Mouse (Mus musculus) MEL (cell line): ENCODE measurements around the gene Dydc2. TPM values are rescaled to one million over a fixed set of nuclear protein-coding genes. Genes with fewer than 3 reads are reported as not detected.

ENCODE experiments used
- DNase-seq: peaks from one replicate; pipeline ENCODE4 v3.0.0; 2011; ENCODE audit warnings: low read depth, low spot score
- H3K27ac ChIP-seq: 2 replicates; pipeline ENCODE4 v1.5.1; 2012; ENCODE audit warnings: low read depth, mild to moderate bottlenecking, control low read depth, low read length, moderate library complexity; ENCODE audit not compliant: control insufficient read depth
- H3K27me3 ChIP-seq, 2 experiments: fragments of 150-350 bp in 1 of 2; sonication (generic) in 1 of 2; 2 replicates each; pipeline ENCODE4 v1.6.1; 2012; ENCODE audit warnings: low read length in 2 of 2, mild to moderate bottlenecking in 2 of 2, improper control_type of control experiment in 1 of 2, moderate library complexity in 1 of 2; ENCODE audit not compliant: insufficient read depth in 2 of 2, control insufficient read depth in 1 of 2
- H3K36me3 ChIP-seq, 2 experiments: 2 replicates each; pipeline ENCODE4 v1.6.1; 2012 to 2014; ENCODE audit warnings: low read length in 2 of 2, improper control_type of control experiment in 1 of 2, inconsistent platforms in 1 of 2, mild to moderate bottlenecking in 1 of 2; ENCODE audit not compliant: insufficient read depth in 2 of 2, control insufficient read depth in 1 of 2
- H3K4me1 ChIP-seq, 2 experiments: fragments of 150-350 bp in 1 of 2; sonication (generic) in 1 of 2; 2 replicates each; pipeline ENCODE4 v1.6.1; 2012; ENCODE audit warnings: low read length in 2 of 2, improper control_type of control experiment in 1 of 2, mild to moderate bottlenecking in 1 of 2; ENCODE audit not compliant: insufficient read depth in 2 of 2, control insufficient read depth in 1 of 2
- H3K4me3 ChIP-seq, 2 experiments: fragments of 150-350 bp in 1 of 2; sonication (generic) in 1 of 2; 2 replicates each; pipeline ENCODE4 v1.5.1; 2012; ENCODE audit warnings: low read depth in 2 of 2, low read length in 2 of 2, mild to moderate bottlenecking in 2 of 2, moderate library complexity in 2 of 2, control low read depth in 1 of 2, improper control_type of control experiment in 1 of 2; ENCODE audit not compliant: control insufficient read depth in 1 of 2, insufficient read depth in 1 of 2
- H3K79me2 ChIP-seq: 2 replicates; pipeline ENCODE4 v1.6.1; 2012; ENCODE audit warnings: mild to moderate bottlenecking, low read length, moderate library complexity; ENCODE audit not compliant: control insufficient read depth, poor library complexity, insufficient read depth
- H3K9ac ChIP-seq: 2 replicates; pipeline ENCODE4 v1.6.1; 2012; ENCODE audit warnings: low read depth, mild to moderate bottlenecking, control low read depth, low read length, moderate library complexity; ENCODE audit not compliant: control insufficient read depth, poor library complexity, severe bottlenecking
- H3K9me3 ChIP-seq: fragments of 150-350 bp; sonication (generic); replicated peaks from 2 replicates; pipeline ENCODE4 v1.6.1; 2012; ENCODE audit warnings: mild to moderate bottlenecking, low read length, improper control_type of control experiment, moderate library complexity; ENCODE audit not compliant: insufficient read depth
- BHLHE40 ChIP-seq: IDR thresholded peaks from 2 replicates; pipeline ENCODE4 v1.6.1; 2012; ENCODE audit warnings: low read depth, mild to moderate bottlenecking, inconsistent platforms, low read length, improper control_type of control experiment, borderline replicate concordance
- CTCF ChIP-seq, 3 experiments: IDR thresholded peaks in 2 of 3; conservative IDR thresholded peaks in 1 of 3; 2 replicates each; pipeline ENCODE4 v1.5.1; 2011 to 2012; ENCODE audit warnings: low read length in 3 of 3, low read depth in 2 of 3, mild to moderate bottlenecking in 2 of 3, improper control_type of control experiment in 1 of 3, inconsistent platforms in 1 of 3, mixed read lengths in 1 of 3, moderate library complexity in 1 of 3; ENCODE audit not compliant: control insufficient read depth in 1 of 3, insufficient read depth in 1 of 3, poor library complexity in 1 of 3, severe bottlenecking in 1 of 3
- ELF1 ChIP-seq: IDR thresholded peaks from 2 replicates; pipeline ENCODE4 v1.6.1; 2014; ENCODE audit warnings: low read depth, mild to moderate bottlenecking, inconsistent platforms, low read length, improper control_type of control experiment, moderate library complexity
- ETS1 ChIP-seq: IDR thresholded peaks from 2 replicates; pipeline ENCODE4 v1.6.1; 2012; ENCODE audit warnings: low read depth, mild to moderate bottlenecking, inconsistent platforms, low read length, improper control_type of control experiment, moderate library complexity
- GABPA ChIP-seq: IDR thresholded peaks from 2 replicates; pipeline ENCODE4 v1.6.1; 2012; ENCODE audit warnings: low read depth, mild to moderate bottlenecking, inconsistent platforms, low read length, improper control_type of control experiment, moderate library complexity
- GATA1 ChIP-seq: IDR thresholded peaks from 2 replicates; pipeline ENCODE4 v1.6.1; 2011; ENCODE audit warnings: low read depth, low read length, improper control_type of control experiment
- HCFC1 ChIP-seq: IDR thresholded peaks from 2 replicates; pipeline ENCODE4 v1.6.1; 2012; ENCODE audit warnings: low read depth, mild to moderate bottlenecking, inconsistent platforms, low read length, improper control_type of control experiment, moderate library complexity
- JUND ChIP-seq: IDR thresholded peaks from 2 replicates; pipeline ENCODE4 v1.6.1; 2011; ENCODE audit warnings: low read depth, mild to moderate bottlenecking, improper control_type of control experiment, low read length
- KAT2A ChIP-seq: conservative IDR thresholded peaks from 2 replicates; pipeline ENCODE4 v1.6.1; 2012; ENCODE audit warnings: low read depth, low read length, improper control_type of control experiment, inconsistent platforms
- MAFK ChIP-seq: IDR thresholded peaks from 2 replicates; pipeline ENCODE4 v1.6.1; 2011; ENCODE audit warnings: low read depth, mild to moderate bottlenecking, low read length, improper control_type of control experiment, borderline replicate concordance
- MYB ChIP-seq: IDR thresholded peaks from 2 replicates; pipeline ENCODE4 v1.6.1; 2011; ENCODE audit warnings: mild to moderate bottlenecking, low read depth, low read length, improper control_type of control experiment
- NELFE ChIP-seq: IDR thresholded peaks from 2 replicates; pipeline ENCODE4 v1.6.1; 2011; ENCODE audit warnings: low read depth, low read length, improper control_type of control experiment
- POLR2A ChIP-seq, 2 experiments: IDR thresholded peaks; 2 replicates each; pipeline ENCODE4 v1.6.1; 2011 to 2012; ENCODE audit warnings: low read length in 2 of 2, mild to moderate bottlenecking in 2 of 2, control low read depth in 1 of 2, improper control_type of control experiment in 1 of 2, low read depth in 1 of 2, moderate library complexity in 1 of 2; ENCODE audit not compliant: control insufficient read depth in 1 of 2, insufficient read depth in 1 of 2, poor library complexity in 1 of 2
- POLR2AphosphoS2 ChIP-seq: IDR thresholded peaks from 2 replicates; pipeline ENCODE4 v1.6.1; 2011; ENCODE audit warnings: low read length, improper control_type of control experiment
- POLR2AphosphoS5 ChIP-seq: IDR thresholded peaks from 2 replicates; pipeline ENCODE4 v1.6.1; 2012; ENCODE audit warnings: low read depth, borderline replicate concordance, mild to moderate bottlenecking, inconsistent platforms, low read length, moderate library complexity, mixed read lengths
- RCOR1 ChIP-seq: IDR thresholded peaks from 2 replicates; pipeline ENCODE4 v1.6.1; 2012; ENCODE audit warnings: low read depth, mild to moderate bottlenecking, inconsistent platforms, low read length, improper control_type of control experiment
- SIN3A ChIP-seq: IDR thresholded peaks from 2 replicates; pipeline ENCODE4 v1.6.1; 2012; ENCODE audit warnings: low read length, improper control_type of control experiment, inconsistent platforms
- UBTF ChIP-seq: IDR thresholded peaks from 2 replicates; pipeline ENCODE4 v1.6.1; 2012; ENCODE audit warnings: low read depth, mild to moderate bottlenecking, inconsistent platforms, low read length, improper control_type of control experiment, moderate library complexity, borderline replicate concordance; ENCODE audit not compliant: insufficient read depth
- USF1 ChIP-seq: IDR thresholded peaks from 2 replicates; pipeline ENCODE4 v1.6.1; 2014; ENCODE audit warnings: low read depth, mild to moderate bottlenecking, inconsistent platforms, low read length, improper control_type of control experiment, moderate library complexity
- USF2 ChIP-seq, 2 experiments: IDR thresholded peaks; 2 replicates each; pipeline ENCODE4 v1.6.1; 2011 to 2012; ENCODE audit warnings: improper control_type of control experiment in 2 of 2, low read length in 2 of 2, borderline replicate concordance in 1 of 2, inconsistent platforms in 1 of 2, low read depth in 1 of 2, mild to moderate bottlenecking in 1 of 2; ENCODE audit not compliant: insufficient read depth in 1 of 2
- ZKSCAN1 ChIP-seq: IDR thresholded peaks from 2 replicates; pipeline ENCODE4 v1.6.1; 2012; ENCODE audit warnings: low read depth, mild to moderate bottlenecking, inconsistent platforms, low read length, improper control_type of control experiment, moderate library complexity
- polyA plus RNA-seq, 2 experiments: library from polyadenylated mRNA; stranded (reverse) in 1 of 2; unstranded in 1 of 2; fragments of >175 nt in 1 of 2; fragments of >200 nt in 1 of 2; gene quantifications; 2 replicates each; pipeline versions ENCODE4 v1.2.1 to v1.2.4; 2012; ENCODE audit warnings: low replicate concordance in 2 of 2, low read depth in 1 of 2; ENCODE audit not compliant: insufficient read length in 2 of 2, insufficient read depth in 1 of 2, missing spikeins in 1 of 2
- total RNA-seq: library from RNA; depleted of rRNA; stranded (reverse); fragments of 300-350 nt; gene quantifications from 2 replicates; pipeline ENCODE4 v1.2.3, GENCODE M21; 2012

Dydc2 gene
- total and polyA plus RNA-seq, 3 experiments: not detected

DNA sequence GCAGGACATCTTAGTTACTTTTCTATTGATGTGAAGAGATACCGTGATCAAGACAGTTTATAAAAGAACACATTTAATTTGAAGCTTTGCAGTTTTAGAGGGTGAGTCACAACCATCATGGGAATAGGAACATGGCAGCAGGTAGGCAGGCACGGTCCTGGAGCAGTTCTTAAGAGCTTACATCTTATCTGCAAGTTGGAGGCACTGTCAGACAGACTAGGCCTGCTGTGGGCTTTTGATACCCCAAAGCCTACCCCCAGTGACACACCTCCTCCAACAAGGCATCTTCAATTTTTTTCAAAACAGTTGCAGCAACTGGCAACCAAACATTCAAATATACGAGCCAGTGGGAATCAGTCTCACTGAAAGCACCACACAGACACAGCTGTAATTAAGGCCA, 1.3 kb upstream of the Dydc2 start:
- no peaks in the 10 kb centered on the region for H3K79me2 ChIP-seq
- H3K27me3 ChIP-seq: no peaks in the 10 kb centered on the region; a peak in 1 of 4 replicates
- TF ChIP-seq RCOR1: no peak
- no peak for TF ChIP-seq MAFK
- TF ChIP-seq USF2 (IDR thresholded peaks at IDR 0.05; ENCODE audit: borderline replicate concordance in 1 of 2, insufficient read depth in 1 of 2, low read depth in 1 of 2, low read length in 2 of 2): no peak
- TF ChIP-seq HCFC1: no peak
- no peak for TF ChIP-seq UBTF
- TF ChIP-seq BHLHE40: no peak
- TF ChIP-seq USF1: no peak
- no peak for TF ChIP-seq JUND
- H3K9me3 ChIP-seq: no peaks in the 10 kb centered on the region
- no peak overlapping the region for H3K27ac ChIP-seq
- no peak for DNase-seq
- H3K4me3 ChIP-seq: no peak overlapping the region
- no peaks in the 10 kb centered on the region for H3K36me3 ChIP-seq
- no peaks in the 10 kb centered on the region for H3K4me1 ChIP-seq
- no peak overlapping the region for H3K9ac ChIP-seq

DNA sequence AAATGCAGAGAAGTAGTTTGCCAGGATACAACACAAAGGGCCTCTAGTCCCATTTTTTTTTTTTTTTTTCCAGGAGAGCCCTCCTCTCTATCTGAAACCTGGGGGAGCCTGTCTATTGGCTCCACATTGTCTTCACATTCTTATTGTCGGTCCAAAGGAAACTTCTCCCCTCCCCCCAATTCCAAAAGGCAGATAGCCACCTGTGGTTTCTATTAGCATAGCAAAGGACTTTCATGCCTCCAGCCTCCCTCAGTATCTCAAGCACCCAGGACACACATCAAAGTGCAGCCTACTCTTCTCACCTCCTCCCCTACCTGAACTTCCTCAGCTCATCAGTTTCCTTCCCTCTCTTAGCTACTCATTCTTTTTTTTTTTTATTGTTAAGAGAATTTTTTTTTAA, 2.6 kb downstream of the Dydc2 start:
- TF ChIP-seq KAT2A (no peak), NELFE (no peak), CTCF (IDR thresholded peaks at IDR 0.05 in 2 of 3, conservative IDR thresholded peaks at IDR 0.05 in 1 of 3; ENCODE audit: control insufficient read depth in 1 of 3, insufficient read depth in 1 of 3, low read depth in 2 of 3, low read length in 3 of 3, poor library complexity in 1 of 3, severe bottlenecking in 1 of 3) (no peak), USF1 (no peak), ETS1 (no peak), MAFK (no peak), POLR2AphosphoS2 (no peak), ELF1 (no peak), POLR2AphosphoS5 (no peak), GATA1 (no peak), RCOR1 (no peak), JUND (no peak), UBTF (no peak), ZKSCAN1 (no peak), MYB (no peak), BHLHE40 (no peak), SIN3A (no peak), GABPA (no peak), POLR2A (IDR thresholded peaks at IDR 0.05; ENCODE audit: control insufficient read depth in 1 of 2, insufficient read depth in 1 of 2, low read depth in 1 of 2, low read length in 2 of 2, poor library complexity in 1 of 2) (no peak)
- TF ChIP-seq, all 39 proteins: peak for 0
- no peaks in the 10 kb centered on the region for H3K9me3 ChIP-seq
- no peak overlapping the region for H3K4me3 ChIP-seq
- H3K4me1 ChIP-seq: peaks cover 0 to 2% of the 10 kb centered on the region in 2 experiments; a peak in 1 of 4 replicates
- H3K9ac ChIP-seq: no peak overlapping the region
- no peaks in the 10 kb centered on the region for H3K36me3 ChIP-seq
- no peak overlapping the region for H3K27ac ChIP-seq
- DNase-seq: no peak
- H3K27me3 ChIP-seq: no peaks in the 10 kb centered on the region; a peak in 1 of 4 replicates
- H3K79me2 ChIP-seq: no peaks in the 10 kb centered on the region
